Mouse (Mus musculus) small intestine, adult 2 months (tissue): ENCODE data around the gene Zfp580. TPM values are rescaled to one million over a fixed set of nuclear protein-coding genes. Genes with fewer than 3 reads are reported as not detected.
A peak's percentile ranks its signal among the peaks of the same experiment; 100 is the strongest.
"Not testable (repeated sequence)": the region's sequence is repeated elsewhere in the genome, so short reads cannot be mapped to it uniquely, and the experiment has no call there.

Experiments
- H3K27ac ChIP-seq: fragments of 200-500 bp; 2 replicates; pipeline ENCODE4 v1.5.1; 2012; ENCODE audit warnings: low read depth, low read length, control low read depth, inconsistent platforms; ENCODE audit not compliant: insufficient read depth
- H3K27me3 ChIP-seq: fragments of 200-500 bp; 2 replicates; pipeline ENCODE4 v1.6.1; 2012; ENCODE audit warnings: mild to moderate bottlenecking, moderate library complexity, low read length, inconsistent platforms; ENCODE audit not compliant: control insufficient read depth, insufficient read depth
- H3K36me3 ChIP-seq: fragments of 200-500 bp; 2 replicates; pipeline ENCODE4 v1.6.1; 2012; ENCODE audit warnings: mild to moderate bottlenecking, low read length, control low read depth, inconsistent platforms; ENCODE audit not compliant: control insufficient read depth, insufficient read depth
- H3K4me1 ChIP-seq: fragments of 200-500 bp; 2 replicates; pipeline ENCODE4 v1.6.1; 2012; ENCODE audit warnings: low read length, inconsistent platforms, mixed read lengths; ENCODE audit not compliant: control insufficient read depth, insufficient read depth, insufficient read length
- H3K4me3 ChIP-seq: fragments of 200-500 bp; 2 replicates; pipeline ENCODE4 v1.5.1; 2012; ENCODE audit warnings: low read depth, mild to moderate bottlenecking, control low read depth, inconsistent platforms, low read length, moderate library complexity
- CTCF ChIP-seq: fragments of 200-500 bp; IDR thresholded peaks from 2 replicates; pipeline ENCODE4 v1.5.1; 2012; ENCODE audit warnings: low read depth, mild to moderate bottlenecking, control low read depth, inconsistent platforms, low read length, moderate library complexity, mixed read lengths; ENCODE audit not compliant: insufficient replicate concordance, insufficient read length; ENCODE audit errors: extremely low read depth
- POLR2A ChIP-seq: fragments of 200-500 bp; IDR thresholded peaks from 2 replicates; pipeline ENCODE4 v1.6.1; 2012; ENCODE audit warnings: low read depth, mild to moderate bottlenecking, control low read depth, inconsistent platforms, low read length, moderate library complexity
- WGBS: fragments of 180-500 bp; shearing (Covaris S2); methylation state at CpG from one replicate; pipeline ENCODE4 v1.1.7; 2018; 5-methylcytosine and 5-hydroxymethylcytosine counted together
- polyA plus RNA-seq: library from polyadenylated mRNA; depleted of rRNA; stranded (reverse); fragments of >200 nt; gene quantifications from 2 replicates; pipeline ENCODE4 v1.2.3, GENCODE M21; 2012

Gene Zfp580
- polyA plus RNA-seq, 1 experiment = 17.6 TPM

- H3K36me3 ChIP-seq = peaks cover 83% of the 10 kb centered on the region
- H3K27ac ChIP-seq = no peak overlapping the region
- TF ChIP-seq POLR2A (no peak), CTCF (no peak)
- H3K4me1 ChIP-seq = no peaks in the 10 kb centered on the region
- H3K4me3 ChIP-seq = no peak overlapping the region
- H3K27me3 ChIP-seq = no peaks in the 10 kb centered on the region
- 29% methylated on average over 1 of the region's 1 CpGs for WGBS
Measured at GRCm38 (mm10) chr7:5073586-5073985, 22.2 kb downstream of the Zfp580 start.

DNA sequence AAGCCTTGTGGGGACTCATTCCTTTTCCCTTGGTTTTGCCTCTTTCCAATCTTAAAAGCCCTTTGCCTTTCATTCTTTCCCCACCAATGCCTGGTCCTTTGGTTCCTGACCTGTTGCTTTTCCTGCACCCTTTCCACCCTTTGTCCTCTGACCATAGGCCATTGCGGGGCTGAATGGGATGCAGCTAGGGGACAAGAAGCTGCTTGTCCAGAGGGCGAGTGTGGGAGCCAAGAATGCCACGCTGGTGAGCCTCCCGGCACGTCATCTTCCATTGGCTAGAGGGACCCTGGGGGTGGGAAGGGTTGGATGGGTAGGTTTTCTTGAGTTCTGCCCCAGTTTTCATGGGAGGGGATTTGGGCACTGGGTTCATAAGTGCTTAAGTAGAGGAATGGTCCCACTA, 23.6 kb downstream of the Zfp580 start:
- peaks cover 73% of the 10 kb centered on the region for H3K36me3 ChIP-seq
- H3K4me3 ChIP-seq = no peak overlapping the region
- peaks cover 1% of the 10 kb centered on the region; the same call in 1 of the 2 replicates for H3K4me1 ChIP-seq
- WGBS = 89% methylated on average over 5 of the region's 5 CpGs
- no peak for TF ChIP-seq CTCF
- no peak for TF ChIP-seq POLR2A
- H3K27ac ChIP-seq = no peak overlapping the region
- H3K27me3 ChIP-seq = no peaks in the 10 kb centered on the region

- Histone ChIP-seq H3K27ac (no peak overlapping the region), H3K36me3 (peaks cover 56% of the 10 kb centered on the region), H3K27me3 (no peaks in the 10 kb centered on the region), H3K4me1 (peaks cover 1% of the 10 kb centered on the region; the same call in 1 of the 2 replicates), H3K4me3 (no peak overlapping the region)
- 59% methylated on average over 2 of the region's 2 CpGs for WGBS
- TF ChIP-seq POLR2A (no peak), CTCF (no peak)
Measured at GRCm38 (mm10) chr7:5076931-5077330, 25.6 kb downstream of the Zfp580 start.

- peak overlapping the region; percentile 91 for H3K4me3 ChIP-seq
- peaks cover 14% of the 10 kb centered on the region for H3K4me1 ChIP-seq
- H3K27me3 ChIP-seq = not testable (repeated sequence)
- 41% methylated on average over 10 of the region's 13 CpGs for WGBS
- H3K36me3 ChIP-seq = peaks cover 40% of the 10 kb centered on the region
- peak overlapping the region; percentile 77 for H3K27ac ChIP-seq
Measured at GRCm38 (mm10) chr7:5079365-5080009, 28.1 kb downstream of the Zfp580 start.

DNA sequence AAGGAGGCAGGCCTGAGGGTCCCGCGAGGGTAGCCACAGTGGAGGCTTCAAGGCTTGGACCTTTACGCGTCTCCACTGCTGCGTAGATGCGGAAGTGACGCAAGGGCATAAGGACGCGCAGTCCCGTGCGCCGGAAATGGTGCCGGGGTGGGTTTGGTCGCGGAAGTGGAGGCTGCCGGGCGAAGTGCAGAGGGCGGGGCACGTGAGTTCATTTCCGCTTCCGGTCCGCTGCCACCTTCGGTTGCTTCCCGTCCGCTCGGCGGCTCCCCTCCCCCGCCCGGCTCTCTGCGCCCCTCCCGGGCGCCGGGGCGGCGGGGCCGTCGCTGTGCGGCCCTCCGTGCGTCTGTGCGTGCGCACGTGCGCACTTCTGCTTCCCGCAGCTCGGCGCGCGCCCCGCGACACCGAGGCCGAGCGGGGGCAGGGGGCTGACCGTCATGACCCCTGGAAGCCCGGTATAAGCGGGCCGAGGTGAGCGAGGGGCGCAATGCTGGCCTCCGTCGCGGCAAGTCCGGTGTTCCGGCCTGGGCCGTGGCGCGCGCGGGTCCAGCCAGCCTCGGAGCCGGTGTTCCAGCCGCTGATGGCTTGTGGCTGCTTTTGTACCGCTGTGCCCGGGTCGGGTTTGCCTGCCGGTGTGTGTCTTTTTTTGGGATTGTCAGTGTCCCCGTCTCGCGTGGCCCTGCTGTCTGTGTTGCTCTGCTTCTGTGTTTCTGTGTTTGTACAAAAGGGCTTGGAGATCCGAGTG, 28.8 kb downstream of the Zfp580 start, which contains the start of gene Epn1:
Epn1 (plus strand) TSS at position 226 of the 742 bp plus-strand sequence.
- WGBS = under 1% methylated on average over 81 of the region's 81 CpGs
- Histone ChIP-seq H3K36me3 (peaks cover 40% of the 10 kb centered on the region), H3K27me3 (no peaks in the 10 kb centered on the region), H3K4me1 (peaks cover 20% of the 10 kb centered on the region), H3K4me3 (peak within 1 kb of the TSS; percentile 91), H3K27ac (peak within 1 kb of the TSS; percentile 87)
- TF ChIP-seq POLR2A (0 out of 2 replicates have a peak, but pooled peaks have one; percentile 10), CTCF (no peak)

GRCm38 (mm10) chr7:5080815-5081214, 29.5 kb downstream of the Zfp580 start:
- TF ChIP-seq CTCF (no peak), POLR2A (no peak)
- H3K27me3 ChIP-seq = no peaks in the 10 kb centered on the region
- H3K4me3 ChIP-seq = peak overlapping the region; percentile 91
- H3K27ac ChIP-seq = peak overlapping the region; percentile 87
- WGBS = 2% methylated on average over 6 of the region's 6 CpGs
- peaks cover 42% of the 10 kb centered on the region for H3K36me3 ChIP-seq
- H3K4me1 ChIP-seq = peaks cover 24% of the 10 kb centered on the region

DNA sequence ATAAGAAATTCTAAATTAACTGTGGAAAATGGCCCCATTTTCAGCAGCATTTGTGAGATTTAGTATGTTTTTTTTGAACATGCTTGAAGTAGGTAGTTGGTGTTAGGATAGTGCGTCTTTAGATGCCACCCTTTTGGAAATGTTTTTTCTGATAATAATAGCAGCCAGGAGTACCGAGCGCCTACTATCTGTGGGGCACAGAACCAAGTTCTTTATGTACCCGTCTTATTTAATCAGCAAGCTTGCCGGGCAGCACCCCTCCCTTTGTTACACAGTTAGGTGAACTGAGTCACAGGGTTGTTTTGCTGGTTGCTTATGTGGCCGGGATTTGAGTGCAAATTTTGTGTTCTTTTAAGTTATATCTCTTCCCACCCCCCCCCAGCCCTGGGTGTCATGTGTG, 29.9 kb downstream of the Zfp580 start:
- peak overlapping the region; percentile 88 for H3K27ac ChIP-seq
- WGBS = 17% methylated on average over 6 of the region's 6 CpGs
- H3K27me3 ChIP-seq = no peaks in the 10 kb centered on the region
- peaks cover 42% of the 10 kb centered on the region for H3K36me3 ChIP-seq
- TF ChIP-seq CTCF (no peak), POLR2A (no peak)
- peak overlapping the region; percentile 54 for H3K4me3 ChIP-seq
- H3K4me1 ChIP-seq = peaks cover 26% of the 10 kb centered on the region
